Mouse (Mus musculus): ENCODE results near the gene Mrpl23. TPM values are rescaled to one million over a fixed set of nuclear protein-coding genes. Genes with fewer than 3 reads are reported as not detected.

The Mrpl23 gene
- total and polyA plus RNA-seq, 2 experiments from 2014 or later, result 25.5 to 69.3 TPM

DNA sequence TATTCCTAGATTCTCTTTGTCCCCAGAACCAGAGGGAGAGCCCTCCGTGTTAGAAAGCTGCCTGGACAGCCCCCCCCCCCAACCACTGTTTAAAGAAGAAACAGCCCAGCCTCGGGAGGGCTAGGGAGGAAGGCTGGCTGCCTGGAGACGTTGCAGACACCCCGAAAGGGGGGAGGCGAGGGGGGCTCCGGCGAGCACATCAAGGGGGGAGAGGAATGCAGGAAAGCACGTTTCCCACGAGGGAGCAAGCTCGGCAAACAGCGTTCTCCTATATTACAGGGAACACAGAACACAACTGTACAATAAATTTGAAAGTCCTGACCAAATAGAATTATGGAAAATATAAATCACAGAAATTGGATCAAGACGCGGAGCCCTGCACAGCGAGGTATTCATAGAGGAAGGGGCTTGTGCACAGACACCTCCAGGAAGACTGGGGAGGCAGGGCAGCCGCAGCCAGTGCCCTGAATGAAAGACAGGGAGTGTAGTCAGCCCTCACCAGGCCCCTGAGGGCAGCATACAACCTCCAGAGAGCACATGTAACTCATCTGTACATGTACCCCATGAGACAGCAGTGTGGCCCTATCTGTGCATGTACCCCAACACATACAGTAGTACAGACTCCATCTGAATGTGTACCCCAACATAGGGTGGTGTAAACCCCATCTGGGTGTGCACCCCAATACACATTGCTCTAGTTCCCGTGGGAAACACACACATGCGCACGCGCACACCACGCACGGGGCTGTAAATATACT is 16.1 kb upstream of the Mrpl23 start:
- no peaks in the 10 kb centered on the region for H3K27me3 ChIP-seq (ENCODE audit: insufficient read depth, low read length)
- H3K36me3 ChIP-seq (ENCODE audit: insufficient read depth, low read length), result no peaks in the 10 kb centered on the region
- no peak for TF ChIP-seq CTCF (IDR thresholded peaks at IDR 0.05; ENCODE audit: low read depth)
- peak overlapping the region; percentile 33; the same call in 1 of the 2 replicates for H3K27ac ChIP-seq
- no peak overlapping the region for H3K4me3 ChIP-seq (ENCODE audit: low read length)
- H3K9me3 ChIP-seq (ENCODE audit: low read length), result no peaks in the 10 kb centered on the region
- no peaks in the 10 kb centered on the region for H3K4me1 ChIP-seq (ENCODE audit: insufficient read depth, low read length)
- peak; percentile 55; the same call in 1 of the 2 replicates for ATAC-seq
- DNase-seq (ENCODE audit: low spot score), result peak; percentile 27
- WGBS, result 38% methylated on average over 21 of the region's 21 CpGs
- peak overlapping the region; percentile 40 for H3K4me2 ChIP-seq (ENCODE audit: low read depth, low read length)
- peak overlapping the region; percentile 1; the same call in 1 of the 2 replicates for H3K9ac ChIP-seq (replicated peaks; ENCODE audit: low read length)

DNA sequence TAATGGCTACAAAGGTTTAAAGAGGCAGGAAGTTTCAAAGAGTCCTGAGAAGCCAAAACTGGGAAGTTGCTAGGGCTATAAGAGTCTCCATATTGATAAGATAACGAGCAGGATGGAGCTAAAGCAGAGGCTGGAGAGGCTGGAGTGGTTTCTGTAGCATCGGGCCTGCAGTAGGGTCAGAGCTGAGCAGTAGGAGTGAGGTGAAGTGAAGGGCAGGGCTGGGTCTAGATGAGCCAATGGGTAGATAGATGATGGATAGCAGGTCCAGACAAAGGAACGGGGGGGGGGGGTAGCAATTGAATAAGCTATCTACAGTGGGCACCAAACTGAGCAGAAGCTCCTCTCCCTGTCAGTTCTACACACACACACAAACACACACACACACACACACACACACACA is 15.0 kb upstream of the Mrpl23 start:
- whole genome bisulfite sequencing, result 89% methylated on average over 3 of the region's 3 CpGs
- Histone ChIP-seq H3K9ac (replicated peaks; ENCODE audit: low read length) (no peak overlapping the region), H3K27me3 (ENCODE audit: insufficient read depth, low read length) (no peaks in the 10 kb centered on the region), H3K27ac (no peak overlapping the region), H3K4me3 (ENCODE audit: low read length) (no peak overlapping the region), H3K36me3 (ENCODE audit: insufficient read depth, low read length) (no peaks in the 10 kb centered on the region), H3K4me1 (ENCODE audit: insufficient read depth, low read length) (no peaks in the 10 kb centered on the region), H3K4me2 (ENCODE audit: low read depth, low read length) (no peak overlapping the region), H3K9me3 (ENCODE audit: low read length) (no peaks in the 10 kb centered on the region)
- DNase-seq (ENCODE audit: low spot score) (no peak), ATAC-seq (no peak)
- no peak for TF ChIP-seq CTCF (IDR thresholded peaks at IDR 0.05; ENCODE audit: low read depth)

DNA sequence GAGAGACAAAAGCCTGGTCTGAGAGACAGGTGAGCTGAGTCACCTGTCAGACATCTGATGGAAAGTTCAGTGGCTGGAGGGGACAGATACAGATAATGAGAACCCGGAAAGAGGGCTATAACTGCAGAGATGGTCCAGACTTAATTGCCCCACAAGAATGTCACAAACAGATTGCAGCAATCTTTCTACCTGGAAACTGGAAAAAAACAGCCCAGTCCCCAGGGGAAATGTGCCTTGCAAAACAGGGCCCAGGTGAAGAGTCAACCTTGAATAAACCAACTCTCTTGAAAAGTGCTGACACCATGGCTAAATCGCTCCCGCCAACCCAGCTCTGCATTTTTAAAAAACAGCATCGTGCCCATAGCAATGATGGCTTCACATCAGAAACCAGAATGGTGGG is 12.2 kb upstream of the Mrpl23 start:
- ATAC-seq (no peak), DNase-seq (ENCODE audit: low spot score) (no peak)
- no peaks in the 10 kb centered on the region for H3K27me3 ChIP-seq (ENCODE audit: insufficient read depth, low read length)
- H3K36me3 ChIP-seq (ENCODE audit: insufficient read depth, low read length), result no peaks in the 10 kb centered on the region
- no peaks in the 10 kb centered on the region for H3K4me1 ChIP-seq (ENCODE audit: insufficient read depth, low read length)
- no peak for TF ChIP-seq CTCF (IDR thresholded peaks at IDR 0.05; ENCODE audit: low read depth)
- no peak overlapping the region for H3K4me3 ChIP-seq (ENCODE audit: low read length)
- WGBS, result 90% methylated on average over 4 of the region's 4 CpGs
- no peak overlapping the region for H3K27ac ChIP-seq
- no peaks in the 10 kb centered on the region for H3K9me3 ChIP-seq (ENCODE audit: low read length)
- no peak overlapping the region for H3K9ac ChIP-seq (replicated peaks; ENCODE audit: low read length)
- no peak overlapping the region for H3K4me2 ChIP-seq (ENCODE audit: low read depth, low read length)

DNA sequence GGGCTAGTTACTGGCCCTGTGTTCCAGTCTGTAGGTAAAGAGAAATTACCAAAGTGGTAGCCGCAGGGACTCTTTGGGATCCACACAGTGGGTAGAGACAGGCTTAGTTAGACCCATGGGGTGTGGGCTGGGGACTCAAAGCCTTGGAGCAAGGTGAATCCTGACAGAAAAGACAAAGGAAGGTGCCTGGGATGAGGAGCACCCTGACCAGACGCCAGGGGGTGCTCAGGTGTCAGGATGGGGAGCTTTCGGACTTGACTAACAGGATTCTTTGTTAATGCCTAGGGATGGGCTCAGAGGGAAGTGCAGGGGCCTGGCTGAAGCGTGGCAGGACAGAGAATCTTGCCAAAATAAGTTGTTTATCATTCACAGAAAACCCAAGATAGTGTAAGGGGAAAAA is 10.1 kb upstream of the Mrpl23 start:
- Histone ChIP-seq H3K4me2 (ENCODE audit: low read depth, low read length) (no peak overlapping the region), H3K27me3 (ENCODE audit: insufficient read depth, low read length) (no peaks in the 10 kb centered on the region), H3K9me3 (ENCODE audit: low read length) (no peaks in the 10 kb centered on the region), H3K36me3 (ENCODE audit: insufficient read depth, low read length) (no peaks in the 10 kb centered on the region), H3K4me1 (ENCODE audit: insufficient read depth, low read length) (no peaks in the 10 kb centered on the region), H3K4me3 (ENCODE audit: low read length) (no peak overlapping the region), H3K27ac (no peak overlapping the region), H3K9ac (replicated peaks; ENCODE audit: low read length) (no peak overlapping the region)
- ATAC-seq, result no peak
- peak; percentile 49 for TF ChIP-seq CTCF (IDR thresholded peaks at IDR 0.05; ENCODE audit: low read depth)
- DNase-seq (ENCODE audit: low spot score), result no peak
- WGBS, result 36% methylated on average over 4 of the region's 4 CpGs

DNA sequence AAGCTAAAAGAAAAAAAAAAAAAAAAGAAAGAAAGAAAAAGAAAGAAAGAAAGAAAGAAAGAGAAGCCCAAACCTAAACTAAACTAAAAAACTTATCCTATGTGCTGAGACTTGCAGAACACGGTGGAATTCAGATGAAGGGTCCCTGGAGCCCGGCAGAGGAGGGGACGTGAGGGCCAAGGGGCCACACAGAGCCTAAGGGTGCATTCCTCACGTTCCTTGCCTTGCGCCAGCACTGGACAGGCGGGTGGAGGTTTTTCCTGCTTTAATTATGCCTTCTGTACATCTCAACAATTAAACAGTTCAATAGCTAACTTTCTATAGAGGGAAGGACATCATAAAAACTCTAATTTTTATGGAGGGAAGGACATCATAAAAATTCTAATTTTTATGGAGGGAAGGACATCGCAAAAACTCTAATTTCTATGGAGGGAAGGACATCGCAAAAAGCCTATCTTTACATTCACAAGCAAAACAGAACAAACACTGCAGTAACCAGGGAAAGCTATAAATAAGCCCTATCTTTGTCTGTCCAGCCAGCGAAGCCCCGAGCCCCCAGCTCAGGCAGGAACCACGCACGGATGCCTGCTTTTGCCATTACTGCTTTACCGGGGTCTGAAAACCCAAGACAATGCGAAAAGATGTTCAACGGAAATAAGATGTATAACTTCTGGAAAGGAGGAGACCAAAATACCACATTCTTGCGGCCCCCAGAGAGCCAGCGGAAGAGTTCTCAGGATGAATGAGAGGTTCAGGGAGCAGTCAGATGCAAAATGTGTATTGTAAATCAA is 9.1 kb upstream of the Mrpl23 start:
- WGBS, result 56% methylated on average over 17 of the region's 17 CpGs
- no peaks in the 10 kb centered on the region for H3K36me3 ChIP-seq (ENCODE audit: insufficient read depth, low read length)
- H3K27ac ChIP-seq, result no peak overlapping the region
- no peak overlapping the region for H3K4me3 ChIP-seq (ENCODE audit: low read length)
- H3K27me3 ChIP-seq (ENCODE audit: insufficient read depth, low read length), result no peaks in the 10 kb centered on the region
- H3K4me2 ChIP-seq (ENCODE audit: low read depth, low read length), result no peak overlapping the region
- DNase-seq (ENCODE audit: low spot score) (no peak), ATAC-seq (no peak)
- TF ChIP-seq CTCF (IDR thresholded peaks at IDR 0.05; ENCODE audit: low read depth), result no peak
- H3K9me3 ChIP-seq (ENCODE audit: low read length), result no peaks in the 10 kb centered on the region
- H3K4me1 ChIP-seq (ENCODE audit: insufficient read depth, low read length), result no peaks in the 10 kb centered on the region
- H3K9ac ChIP-seq (replicated peaks; ENCODE audit: low read length), result no peak overlapping the region

DNA sequence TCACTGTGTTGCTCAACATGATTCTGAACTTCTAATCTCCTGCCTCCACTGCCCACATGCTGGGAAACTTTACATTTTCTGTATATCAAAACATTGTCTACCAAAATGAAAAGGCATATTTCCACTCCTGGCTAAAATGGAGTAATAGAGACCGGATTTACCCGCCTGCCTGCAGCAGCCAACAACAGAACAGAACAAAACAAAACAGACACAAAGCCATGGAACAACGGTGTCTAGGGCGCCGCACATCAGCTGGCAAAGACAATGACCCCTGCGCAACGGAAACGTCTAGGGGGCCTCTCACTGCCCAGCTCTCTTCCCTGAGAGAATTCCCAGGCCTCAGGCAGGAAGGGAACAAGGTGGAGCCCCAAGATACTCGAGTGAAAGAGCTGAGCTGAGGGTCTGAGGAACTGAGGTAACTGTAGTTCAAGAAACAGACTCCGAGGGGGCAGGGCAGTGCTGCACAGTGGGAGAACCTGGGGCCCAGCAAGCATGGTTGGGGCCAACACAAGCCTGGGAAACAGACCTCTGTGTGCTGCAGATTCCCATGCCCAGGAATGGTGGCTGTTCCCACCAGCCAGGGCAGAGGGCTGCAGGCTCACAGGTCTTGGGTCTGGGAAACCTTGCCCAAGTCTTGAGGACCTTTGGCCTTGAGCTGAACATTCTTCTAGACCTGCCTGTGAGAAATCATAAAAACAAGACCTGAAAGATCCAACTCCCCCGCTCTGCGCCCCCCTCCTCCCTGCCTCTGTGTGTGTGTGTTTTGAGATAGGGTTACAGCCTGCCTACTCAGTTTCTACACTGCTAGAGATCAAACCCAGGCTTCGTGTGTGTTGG is 6.9 kb upstream of the Mrpl23 start:
- no peaks in the 10 kb centered on the region for H3K27me3 ChIP-seq (ENCODE audit: insufficient read depth, low read length)
- no peak for TF ChIP-seq CTCF (IDR thresholded peaks at IDR 0.05; ENCODE audit: low read depth)
- H3K9me3 ChIP-seq (ENCODE audit: low read length), result no peaks in the 10 kb centered on the region
- ATAC-seq (no peak), DNase-seq (ENCODE audit: low spot score) (no peak)
- 29% methylated on average over 13 of the region's 13 CpGs for WGBS
- H3K9ac ChIP-seq (replicated peaks; ENCODE audit: low read length), result no peak overlapping the region
- no peaks in the 10 kb centered on the region for H3K4me1 ChIP-seq (ENCODE audit: insufficient read depth, low read length)
- no peak overlapping the region for H3K27ac ChIP-seq
- no peak overlapping the region for H3K4me3 ChIP-seq (ENCODE audit: low read length)
- no peaks in the 10 kb centered on the region for H3K36me3 ChIP-seq (ENCODE audit: insufficient read depth, low read length)
- H3K4me2 ChIP-seq (ENCODE audit: low read depth, low read length), result no peak overlapping the region

Measured in hindbrain, postnatal 0 days (tissue).